Mouse (Mus musculus) right cerebral cortex, postnatal 25 days (tissue): ENCODE measurements around the gene Rps10.

Experiments used
- DNase-seq: peaks from one replicate; pipeline ENCODE4 v3.0.0; 2022

The Rps10 gene

DNA sequence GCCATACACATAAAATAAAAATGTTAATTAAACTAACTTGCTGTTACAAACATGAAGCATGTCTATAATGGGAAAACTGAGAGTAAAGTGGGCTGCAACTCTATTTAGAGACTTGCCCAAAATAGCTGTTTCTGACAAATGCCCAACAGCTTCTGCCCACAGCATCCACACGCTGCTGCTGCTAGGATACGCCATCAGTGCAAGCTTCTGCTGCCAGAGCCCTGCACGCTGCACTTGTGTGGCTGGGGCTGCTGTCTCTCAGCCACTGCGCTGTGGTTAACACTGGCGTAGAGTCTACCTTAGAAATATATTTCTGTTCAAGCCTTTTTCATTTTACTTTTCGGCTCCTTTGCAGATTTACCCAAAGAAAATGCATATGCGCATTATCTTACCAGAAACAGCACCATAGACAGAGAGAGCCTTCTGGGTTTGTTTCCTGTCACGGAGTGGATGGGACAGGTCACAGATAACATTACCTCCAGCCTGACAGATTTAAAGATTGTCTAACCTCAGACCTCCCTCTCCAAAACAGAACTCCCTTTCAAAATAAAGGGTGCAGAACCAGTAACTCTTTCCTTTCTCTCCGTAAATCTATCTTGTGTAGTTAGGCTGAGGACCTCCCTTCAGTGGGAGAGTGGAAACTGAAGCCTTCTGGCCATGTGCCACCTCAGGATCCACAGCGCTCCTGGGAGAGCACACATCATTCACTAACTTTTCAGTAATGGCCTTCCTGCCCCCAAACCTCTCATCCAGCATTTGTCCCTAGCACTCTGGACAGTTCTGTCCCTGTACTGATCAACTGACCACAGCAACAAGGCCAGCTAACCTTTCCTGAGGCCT is 25.6 kb downstream of the Rps10 start:
- DNase-seq, result peak; percentile 79

DNA sequence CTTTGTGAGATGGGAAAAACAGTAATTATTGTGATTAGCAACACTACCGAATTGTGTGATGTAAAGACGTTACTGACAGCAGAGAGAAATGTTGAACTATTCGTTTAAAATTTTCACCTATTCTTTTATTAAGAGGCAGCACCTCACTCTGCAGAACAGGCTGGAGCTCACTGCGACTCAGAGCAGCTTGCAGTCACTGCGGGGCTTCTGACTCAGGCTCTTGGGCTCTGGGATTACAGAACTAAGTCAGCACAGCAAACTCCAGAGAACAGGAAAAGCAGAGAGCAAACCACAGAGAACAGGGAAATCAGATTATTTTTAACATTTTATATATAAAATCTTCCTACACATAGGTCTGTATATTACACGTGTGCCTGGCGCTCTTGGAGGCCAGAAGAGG is 26.9 kb downstream of the Rps10 start:
- no peak for DNase-seq

DNA sequence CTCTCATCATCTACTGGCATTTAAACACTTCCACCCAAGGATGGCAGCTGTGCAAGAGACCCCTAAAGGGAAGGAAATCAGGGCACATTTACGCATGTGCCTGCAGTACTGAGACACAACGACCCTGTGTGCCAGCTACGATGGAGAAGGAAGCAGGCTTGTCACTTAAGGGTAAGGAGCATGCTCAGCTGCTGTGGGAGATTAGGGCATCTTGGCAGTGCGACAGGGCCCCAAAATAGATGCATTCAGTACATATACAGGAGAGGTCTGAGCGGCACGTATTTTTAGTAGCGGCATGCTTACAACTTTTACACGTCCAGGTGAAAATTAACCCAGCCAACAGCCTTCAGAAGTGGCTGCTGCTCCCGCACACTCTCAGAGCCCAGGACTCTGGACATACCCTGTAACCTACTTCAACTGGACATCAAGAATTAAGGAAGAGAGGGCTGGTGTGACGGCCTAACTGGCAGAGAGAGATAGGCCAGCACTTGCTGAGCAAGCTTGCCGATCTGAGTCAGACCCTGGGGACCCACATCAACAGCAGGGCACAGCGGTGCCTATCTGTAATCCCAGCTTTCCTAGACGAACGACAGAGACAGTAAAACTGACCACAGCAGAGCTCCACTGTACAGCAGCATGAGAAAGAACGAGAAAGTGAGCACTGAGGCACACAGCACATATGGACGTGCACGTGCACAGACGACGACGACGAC is 32.8 kb downstream of the Rps10 start:
- DNase-seq, result no peak

DNA sequence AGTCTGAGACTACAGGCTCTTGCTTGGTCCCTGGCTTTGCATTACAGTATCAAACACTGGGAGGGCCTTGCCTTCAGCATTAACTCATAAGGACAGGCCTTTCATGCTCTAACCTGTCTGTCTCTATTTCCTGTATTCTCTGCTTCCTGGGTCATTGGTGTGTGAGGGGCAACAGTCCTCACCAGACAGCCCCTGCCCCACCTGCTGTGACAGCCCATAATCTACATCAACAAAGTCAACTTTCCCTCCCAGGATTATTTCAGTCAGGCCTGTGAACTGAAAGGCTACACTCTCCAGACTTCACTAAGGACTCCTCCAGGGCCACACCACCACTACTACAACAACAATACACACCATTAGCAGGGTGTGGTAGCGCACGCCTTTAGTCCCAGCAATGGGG is 33.4 kb downstream of the Rps10 start:
- DNase-seq, result no peak

DNA sequence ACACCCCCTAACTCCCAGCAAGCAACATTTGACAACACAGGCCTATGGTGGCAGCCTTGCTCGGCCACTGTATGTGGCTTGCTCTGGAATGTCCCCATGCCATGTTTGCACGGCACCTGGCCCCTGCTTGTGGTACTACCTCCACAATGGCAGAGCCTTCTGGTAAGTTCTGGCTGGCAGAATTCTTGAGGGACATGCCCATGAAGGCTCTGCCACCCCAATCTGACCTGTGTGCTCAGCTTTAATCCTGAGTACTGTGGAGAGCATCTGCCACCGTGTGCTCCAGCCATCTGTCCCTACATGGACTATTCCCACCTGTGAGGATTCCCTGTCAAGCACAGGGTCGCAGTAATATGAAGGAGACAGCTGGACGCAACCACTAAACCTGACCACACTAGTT is 35.6 kb downstream of the Rps10 start:
- DNase-seq, result no peak

DNA sequence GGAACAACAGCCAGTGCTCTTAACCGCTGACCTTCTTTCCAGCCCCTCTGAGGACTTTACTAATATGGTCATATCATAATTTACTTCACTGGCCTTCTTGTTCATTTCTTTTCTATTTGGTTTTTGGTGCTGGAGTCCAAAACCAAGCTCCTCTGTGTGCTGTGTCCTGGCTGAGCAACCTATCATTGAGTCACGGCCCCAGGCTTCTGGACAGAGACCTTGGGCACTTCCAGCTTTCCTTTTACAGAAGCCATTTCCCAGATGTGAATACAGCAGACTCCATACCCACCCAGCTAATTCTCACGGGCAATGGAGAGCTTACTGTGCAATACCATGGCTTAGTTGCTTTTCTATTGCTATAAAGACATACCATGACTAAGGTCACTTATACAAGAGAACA is 36.2 kb downstream of the Rps10 start:
- DNase-seq, result no peak

DNA sequence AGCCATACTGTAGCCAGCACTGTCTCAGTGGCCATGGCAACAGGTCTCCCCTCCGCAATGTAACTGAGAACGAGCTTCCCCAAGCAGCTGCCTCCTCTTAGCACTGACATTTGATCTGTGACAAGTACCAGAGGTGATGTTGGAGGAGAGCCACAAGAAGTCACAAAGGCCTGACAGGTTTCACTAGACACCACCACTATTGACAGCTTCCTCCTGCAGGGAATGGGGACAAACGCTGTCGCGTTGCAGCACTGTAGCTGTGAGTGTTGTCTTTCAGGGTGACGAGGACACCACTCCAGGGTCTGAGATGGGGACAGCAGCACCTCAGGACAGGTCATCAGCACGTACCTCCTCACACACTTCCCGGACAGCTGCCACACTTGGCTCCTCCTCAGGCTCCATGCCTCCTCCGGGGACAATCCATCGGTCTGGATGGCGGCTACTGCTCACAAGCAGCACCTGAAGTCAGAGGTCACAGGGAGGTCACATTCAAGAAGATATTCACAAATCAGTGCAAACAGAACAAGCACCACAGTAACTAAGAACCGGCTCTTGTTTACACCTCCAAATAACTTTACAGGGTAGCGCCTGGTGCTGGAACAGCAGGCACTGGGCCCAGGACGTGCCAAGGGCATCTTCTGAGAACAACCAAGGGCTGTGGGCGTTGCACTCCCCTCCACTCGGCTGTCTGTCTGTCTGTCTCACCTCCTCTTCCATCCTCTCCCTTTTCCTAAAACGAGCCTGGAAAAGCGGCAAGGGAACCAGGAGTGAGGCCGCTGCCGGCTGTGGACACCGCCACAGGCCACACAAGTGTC is 39.9 kb downstream of the Rps10 start:
- no peak for DNase-seq

DNA sequence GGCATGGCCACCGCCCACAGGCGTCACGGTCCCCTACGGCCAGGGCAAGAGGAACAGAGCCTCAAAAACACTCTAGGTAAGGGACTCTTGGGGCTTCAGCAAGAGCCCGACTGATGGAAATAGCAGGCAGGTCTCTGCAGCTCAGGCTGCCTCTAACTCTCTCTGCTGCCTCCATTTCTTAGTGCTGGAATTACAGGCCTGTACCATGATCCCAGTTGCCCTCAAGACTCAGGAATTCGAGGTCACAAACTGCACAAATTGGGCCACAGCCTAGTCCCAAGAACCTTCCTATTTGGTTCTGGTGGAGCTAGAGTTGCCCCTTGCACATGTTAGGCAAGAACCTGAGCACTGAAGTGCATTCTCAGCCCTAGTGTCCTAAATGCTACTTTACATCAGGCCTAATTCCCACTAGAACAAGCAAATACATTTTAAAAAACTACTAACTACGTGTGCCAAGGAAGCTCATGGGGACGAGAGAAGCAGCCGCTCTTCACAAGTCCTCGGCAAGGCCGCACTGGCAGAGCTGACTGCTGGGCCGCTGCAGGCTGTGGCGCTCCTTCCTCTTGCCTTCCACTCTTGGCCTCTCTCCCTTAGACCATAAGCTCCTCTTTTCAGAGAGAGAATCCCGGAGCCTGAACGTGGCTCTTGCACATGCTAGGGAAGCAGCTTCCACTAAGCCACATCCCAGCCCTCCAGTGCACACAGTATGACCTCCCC is 40.7 kb downstream of the Rps10 start:
- DNase-seq, result no peak

DNA sequence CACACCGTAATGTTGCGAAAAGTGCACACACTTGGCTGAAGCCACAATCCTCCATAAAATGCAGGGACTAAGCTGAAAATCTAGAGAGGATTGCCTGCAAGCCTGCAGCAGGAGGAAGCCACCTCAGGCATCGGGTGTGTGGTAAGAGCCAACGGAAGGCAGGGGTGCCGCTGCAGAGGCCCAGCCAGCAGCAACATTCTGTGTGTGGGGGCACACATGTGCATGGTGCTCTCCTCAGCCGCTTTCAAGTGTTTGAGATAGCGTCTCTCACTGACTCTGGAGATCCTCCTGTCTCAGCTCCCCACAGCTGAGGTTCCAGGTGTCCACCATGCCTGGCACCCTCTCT is 43.9 kb downstream of the Rps10 start:
- no peak for DNase-seq

DNA sequence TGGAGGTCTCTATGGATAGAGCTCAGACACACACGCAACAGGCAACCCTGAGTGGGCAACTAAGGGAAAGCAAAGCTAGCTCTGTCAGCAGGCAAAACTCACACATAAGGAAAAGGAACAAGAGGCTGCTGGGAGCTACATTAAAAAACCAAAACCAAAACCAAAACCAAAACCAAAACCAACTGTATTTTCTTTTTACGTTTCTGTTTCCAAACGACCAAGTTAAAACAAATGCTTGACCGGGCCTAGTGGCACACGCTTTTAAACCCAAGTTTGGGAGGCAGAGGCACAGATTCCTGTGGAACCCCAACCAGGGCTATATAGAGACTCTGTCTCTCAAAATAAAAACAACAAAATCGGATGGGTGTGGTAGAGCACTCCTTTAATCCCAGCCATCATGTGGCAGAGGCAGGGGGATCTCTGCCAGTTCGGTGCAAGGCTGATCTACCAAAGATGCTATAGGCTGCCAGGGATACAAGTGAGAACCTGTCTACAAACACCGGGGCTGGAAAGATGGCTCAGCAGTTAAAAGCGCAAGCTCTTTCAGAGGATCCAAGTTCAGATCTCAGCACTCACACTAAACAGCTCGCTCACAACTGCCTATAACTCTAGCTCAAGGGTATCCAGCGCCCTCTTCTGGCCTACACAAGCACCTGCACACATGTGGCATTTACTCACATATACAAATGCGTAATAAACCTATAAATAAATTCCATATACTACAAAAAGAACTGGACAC is 44.5 kb downstream of the Rps10 start:
- no peak for DNase-seq

DNA sequence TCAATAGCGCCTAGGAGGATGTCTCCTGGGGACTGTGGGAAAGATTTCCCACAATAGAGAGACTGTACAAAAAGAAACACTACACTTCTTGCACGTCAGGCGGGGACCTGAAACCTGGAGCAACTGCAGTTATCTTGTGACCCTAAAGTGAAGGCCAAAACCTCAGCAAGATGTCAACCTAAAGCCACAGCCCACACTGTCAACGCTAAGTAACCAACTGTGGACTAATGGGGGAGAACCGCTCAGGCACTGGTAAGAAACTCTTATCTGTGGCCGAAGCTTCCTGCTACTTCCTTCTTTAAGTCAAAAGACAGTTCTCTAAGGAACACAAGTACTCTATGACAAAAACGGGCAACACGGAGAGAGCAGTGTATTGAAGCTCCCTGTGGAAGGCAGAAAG is 48.2 kb downstream of the Rps10 start:
- no peak for DNase-seq

DNA sequence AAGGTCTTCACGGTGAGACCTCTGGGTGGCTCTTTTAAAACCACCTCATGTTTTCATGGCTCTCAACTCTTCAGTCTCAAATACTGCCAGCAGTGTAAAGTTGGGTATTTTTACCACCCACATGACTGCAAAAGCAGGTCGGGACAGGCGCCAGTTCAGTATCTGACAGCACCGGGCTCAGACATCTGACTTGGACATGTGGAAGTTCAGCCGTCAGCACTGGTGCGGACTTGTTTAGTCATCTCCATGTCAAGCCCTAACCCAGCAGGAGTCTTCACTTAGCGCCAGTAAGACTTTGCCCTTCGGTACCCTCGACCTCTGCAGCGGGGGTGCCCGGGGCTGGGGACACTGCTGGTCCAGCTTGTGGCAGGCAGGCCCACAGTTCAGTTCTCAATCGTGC is 49.2 kb downstream of the Rps10 start:
- no peak for DNase-seq

DNA sequence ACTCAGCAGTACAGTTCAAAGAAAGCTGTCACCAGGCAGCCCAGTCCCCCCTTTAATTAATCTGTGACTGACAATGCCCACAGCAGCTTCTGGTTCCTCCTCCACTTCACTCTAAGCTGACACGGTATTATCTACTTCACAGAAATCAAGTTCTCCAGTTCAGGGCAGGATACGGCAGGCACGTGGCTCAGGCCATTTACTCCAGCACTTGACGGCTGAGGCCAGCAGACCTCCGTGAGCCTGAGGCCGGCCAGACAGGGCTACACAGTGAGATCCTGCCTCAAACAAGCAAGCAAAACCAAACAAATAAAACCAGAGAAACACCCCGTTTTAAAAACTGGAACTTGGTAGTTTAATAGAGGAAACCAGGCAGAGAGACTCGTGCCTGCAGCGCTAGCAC is 49.8 kb downstream of the Rps10 start:
- DNase-seq, result no peak

DNA sequence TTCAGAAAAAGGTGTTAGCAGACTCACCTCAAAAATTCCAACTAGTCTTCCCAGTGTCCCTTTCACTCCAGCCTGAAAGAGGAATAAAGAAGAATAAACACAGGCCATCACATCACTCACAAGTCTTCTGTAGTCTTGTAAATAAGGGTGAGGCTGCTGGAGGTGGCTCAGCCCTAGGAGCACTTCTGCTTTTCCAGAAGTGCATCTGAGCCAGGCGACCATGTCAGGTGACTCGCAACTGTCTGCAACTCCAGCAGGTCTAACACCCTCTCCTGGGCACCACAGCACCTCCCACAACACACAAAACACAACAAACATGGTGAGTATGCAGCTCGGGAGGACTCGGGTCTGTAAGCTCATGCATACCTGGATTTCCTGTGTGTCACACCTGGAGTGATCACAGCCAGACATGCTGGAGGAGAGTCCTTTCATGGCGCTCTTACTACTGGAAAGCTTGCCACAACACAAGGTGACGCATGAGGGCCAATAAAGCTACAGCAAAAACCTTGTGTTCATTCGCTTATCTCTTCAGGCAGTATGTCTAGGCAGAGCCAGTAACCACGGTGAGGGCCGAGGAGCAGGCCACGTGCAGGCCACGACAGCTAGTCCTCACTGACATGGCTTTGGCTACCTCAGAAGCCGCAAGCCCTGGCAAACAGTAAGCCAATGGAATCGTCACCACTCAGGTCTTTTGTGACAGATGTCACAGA is 53.1 kb downstream of the Rps10 start:
- no peak for DNase-seq
